Mouse (Mus musculus): ENCODE measurements around the gene Slc3a1. TPM values are rescaled to one million over a fixed set of nuclear protein-coding genes. Genes with fewer than 3 reads are reported as not detected.

The Slc3a1 gene
- polyA plus RNA-seq, 1 experiment from 2014 or later = 0.31 TPM

DNA sequence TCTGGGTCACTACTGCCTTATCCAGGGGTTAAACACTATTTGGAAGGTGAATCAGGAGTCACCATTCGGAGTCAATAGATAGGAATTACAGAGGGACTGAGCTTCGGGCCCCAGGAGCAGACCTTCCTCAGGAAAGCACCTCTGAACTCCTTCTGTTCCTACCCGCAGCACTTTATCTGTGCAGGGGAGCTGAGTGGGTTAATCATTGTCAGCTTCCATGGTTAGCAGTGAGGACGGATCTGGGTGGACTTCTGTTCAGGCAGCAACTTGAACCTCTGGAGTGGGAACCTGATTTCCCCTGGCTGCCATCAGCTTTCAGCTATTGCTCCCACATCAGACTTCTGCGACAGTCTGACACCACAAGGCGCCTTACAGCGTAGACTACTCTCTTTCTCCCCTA is 12.7 kb downstream of the Slc3a1 start:
- Histone ChIP-seq H3K27ac (replicated peaks) (no peak overlapping the region), H3K4me3 (no peak overlapping the region), H3K9ac (no peak overlapping the region), H3K27me3 (no peaks in the 10 kb centered on the region), H3K4me2 (no peak overlapping the region), H3K9me3 (no peaks in the 10 kb centered on the region), H3K4me1 (replicated peaks) (no peaks in the 10 kb centered on the region), H3K36me3 (no peaks in the 10 kb centered on the region)
- ATAC-seq (ENCODE audit: low read depth) = no peak
- WGBS = 76% methylated on average over 7 of the region's 7 CpGs

DNA sequence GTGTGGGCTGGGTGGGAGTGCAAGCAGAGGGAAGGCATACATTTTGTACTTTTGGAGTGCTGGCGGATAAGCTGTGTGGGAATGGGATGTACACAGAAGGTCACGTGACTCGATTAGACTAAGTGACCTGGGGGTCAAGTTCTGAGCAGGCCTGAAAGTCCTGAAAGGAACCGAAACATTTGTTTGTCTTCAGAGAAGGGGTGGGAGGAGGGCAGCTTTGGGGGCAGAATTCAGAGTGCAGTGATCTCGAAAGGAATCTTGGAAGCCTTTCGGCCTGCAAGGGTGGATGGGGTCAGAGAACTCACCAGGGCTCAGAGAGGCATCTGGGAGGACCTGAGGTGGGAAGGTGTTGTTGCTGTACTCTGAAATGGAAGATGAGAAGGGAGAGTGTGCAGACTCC is 14.2 kb downstream of the Slc3a1 start:
- no peaks in the 10 kb centered on the region for H3K4me1 ChIP-seq (replicated peaks)
- H3K27me3 ChIP-seq = no peaks in the 10 kb centered on the region
- no peaks in the 10 kb centered on the region for H3K9me3 ChIP-seq
- no peak overlapping the region for H3K9ac ChIP-seq
- ATAC-seq (ENCODE audit: low read depth) = no peak
- no peak overlapping the region for H3K4me2 ChIP-seq
- 74% methylated on average over 6 of the region's 6 CpGs for WGBS
- H3K4me3 ChIP-seq = no peak overlapping the region
- H3K36me3 ChIP-seq = no peaks in the 10 kb centered on the region
- no peak overlapping the region for H3K27ac ChIP-seq (replicated peaks)

DNA sequence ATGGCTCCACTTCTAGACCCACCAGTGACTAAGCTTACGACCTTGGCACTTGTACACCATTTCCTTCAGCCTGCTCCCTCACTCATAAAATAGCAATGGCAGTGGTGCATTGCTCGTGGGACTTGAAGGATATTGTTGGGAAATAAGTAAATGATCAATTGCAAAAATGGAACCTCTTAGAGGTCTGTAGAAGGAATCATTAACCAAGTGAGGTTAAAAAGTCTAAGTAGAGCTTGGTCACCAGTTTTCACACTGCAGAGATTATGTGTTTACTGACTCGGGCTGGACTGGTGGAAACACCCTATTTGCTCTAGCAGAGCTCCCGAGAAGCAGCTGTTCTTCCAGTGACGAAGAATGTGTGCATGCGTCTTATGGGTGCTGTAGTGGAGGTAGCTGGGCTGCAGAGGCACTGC is 15.2 kb downstream of the Slc3a1 start:
- Histone ChIP-seq H3K27me3 (no peaks in the 10 kb centered on the region), H3K27ac (replicated peaks) (no peak overlapping the region), H3K9me3 (no peaks in the 10 kb centered on the region), H3K4me3 (no peak overlapping the region), H3K4me2 (no peak overlapping the region), H3K4me1 (replicated peaks) (no peaks in the 10 kb centered on the region), H3K36me3 (no peaks in the 10 kb centered on the region), H3K9ac (no peak overlapping the region)
- WGBS = 86% methylated on average over 6 of the region's 6 CpGs
- no peak for ATAC-seq (ENCODE audit: low read depth)

DNA sequence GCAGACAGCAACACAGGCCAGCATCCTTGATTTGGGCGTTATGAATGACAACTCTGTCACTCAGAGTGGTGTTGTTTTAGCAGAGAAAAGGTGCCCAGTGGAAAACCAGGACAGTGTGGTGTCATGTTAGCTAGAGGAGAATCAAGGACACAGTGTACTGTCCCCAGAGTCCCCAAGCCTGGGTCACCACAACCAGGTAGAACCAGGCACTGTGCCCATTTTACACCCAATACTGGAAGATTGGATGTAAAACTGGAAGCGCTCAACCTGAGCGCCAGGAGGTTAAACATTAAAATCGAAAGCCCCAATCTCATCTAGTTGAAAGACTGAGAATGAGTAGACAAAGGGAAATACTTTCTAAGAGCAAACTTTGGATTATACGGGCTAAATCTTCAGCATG is 16.3 kb downstream of the Slc3a1 start:
- no peaks in the 10 kb centered on the region for H3K9me3 ChIP-seq
- no peak overlapping the region for H3K4me3 ChIP-seq
- ATAC-seq (ENCODE audit: low read depth) = no peak
- H3K4me2 ChIP-seq = no peak overlapping the region
- H3K27ac ChIP-seq (replicated peaks) = no peak overlapping the region
- 94% methylated on average over 5 of the region's 5 CpGs for WGBS
- no peaks in the 10 kb centered on the region for H3K36me3 ChIP-seq
- H3K9ac ChIP-seq = no peak overlapping the region
- no peaks in the 10 kb centered on the region for H3K27me3 ChIP-seq
- no peaks in the 10 kb centered on the region for H3K4me1 ChIP-seq (replicated peaks)

DNA sequence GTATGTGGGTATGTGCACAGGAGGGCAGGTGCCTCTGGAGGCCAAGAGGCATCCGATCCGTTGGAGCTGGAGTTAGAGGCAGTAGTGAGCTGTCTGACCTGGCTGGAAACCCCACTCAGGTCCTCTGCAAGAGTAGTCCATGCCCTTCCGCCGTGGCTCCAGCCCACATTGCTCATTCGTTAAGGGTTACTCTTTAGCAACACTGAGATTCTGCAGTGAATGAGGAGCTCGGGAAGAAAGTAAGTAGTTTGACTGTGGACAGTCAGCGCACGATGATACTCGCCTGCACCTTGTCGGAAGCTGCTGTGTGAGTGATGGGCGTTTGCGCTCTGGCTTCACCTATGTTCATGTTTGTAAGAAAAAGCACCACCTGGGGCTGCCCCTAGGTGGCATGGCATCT is 17.0 kb downstream of the Slc3a1 start:
- WGBS = 90% methylated on average over 12 of the region's 12 CpGs
- Histone ChIP-seq H3K36me3 (no peaks in the 10 kb centered on the region), H3K9me3 (no peaks in the 10 kb centered on the region), H3K4me3 (no peak overlapping the region), H3K27me3 (no peaks in the 10 kb centered on the region), H3K27ac (replicated peaks) (no peak overlapping the region), H3K9ac (no peak overlapping the region), H3K4me1 (replicated peaks) (no peaks in the 10 kb centered on the region), H3K4me2 (no peak overlapping the region)
- no peak for ATAC-seq (ENCODE audit: low read depth)

DNA sequence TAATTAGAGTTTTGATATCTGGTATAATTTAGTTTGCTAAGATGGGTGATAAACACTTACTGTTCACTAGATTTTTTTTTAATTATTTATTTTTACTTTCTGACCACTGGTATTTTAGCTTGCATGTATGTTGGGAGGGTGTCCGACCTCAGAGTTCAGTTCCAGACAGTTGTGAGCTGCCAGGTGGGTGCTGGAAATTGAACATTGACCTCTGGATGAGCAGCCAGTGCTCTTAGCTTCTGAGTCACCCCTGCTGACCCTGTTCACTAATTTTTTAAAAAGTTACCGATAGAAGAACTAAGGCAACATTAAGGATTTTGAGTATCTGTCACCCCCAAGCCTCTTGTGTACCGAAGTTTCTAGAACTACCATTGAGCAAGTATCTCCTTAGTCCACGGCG is 20.2 kb downstream of the Slc3a1 start:
- H3K9me3 ChIP-seq = no peaks in the 10 kb centered on the region
- H3K9ac ChIP-seq = no peak overlapping the region
- H3K4me2 ChIP-seq = no peak overlapping the region
- WGBS = 94% methylated on average over 5 of the region's 5 CpGs
- H3K27ac ChIP-seq (replicated peaks) = no peak overlapping the region
- no peak for ATAC-seq (ENCODE audit: low read depth)
- H3K36me3 ChIP-seq = no peaks in the 10 kb centered on the region
- H3K27me3 ChIP-seq = no peaks in the 10 kb centered on the region
- H3K4me1 ChIP-seq (replicated peaks) = no peaks in the 10 kb centered on the region
- H3K4me3 ChIP-seq = no peak overlapping the region

DNA sequence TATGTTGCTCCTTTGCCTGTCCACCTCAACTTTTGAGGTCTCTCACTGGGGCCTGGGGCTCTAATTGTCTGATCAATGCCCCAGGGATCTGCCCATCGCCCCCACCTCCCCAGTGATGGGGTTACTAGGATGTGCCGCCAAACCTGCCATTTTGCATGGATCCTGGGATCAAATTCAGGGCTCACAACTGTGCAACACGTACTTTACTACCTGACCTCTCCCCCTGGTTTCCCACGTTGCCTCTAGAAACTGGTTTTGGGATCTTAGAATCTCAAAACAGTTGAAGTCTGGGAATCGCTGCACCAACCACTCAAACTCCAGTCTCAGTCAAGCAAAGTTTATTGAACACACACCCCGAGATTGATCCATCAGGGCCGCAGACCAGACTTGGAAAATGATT is 30.1 kb downstream of the Slc3a1 start:
- Histone ChIP-seq H3K4me1 (replicated peaks) (no peaks in the 10 kb centered on the region), H3K9me3 (no peaks in the 10 kb centered on the region), H3K4me2 (no peak overlapping the region), H3K27ac (replicated peaks) (no peak overlapping the region), H3K4me3 (no peak overlapping the region), H3K9ac (no peak overlapping the region), H3K36me3 (peaks cover 15% of the 10 kb centered on the region), H3K27me3 (no peaks in the 10 kb centered on the region)
- 91% methylated on average over 7 of the region's 7 CpGs for WGBS
- ATAC-seq (ENCODE audit: low read depth) = no peak

DNA sequence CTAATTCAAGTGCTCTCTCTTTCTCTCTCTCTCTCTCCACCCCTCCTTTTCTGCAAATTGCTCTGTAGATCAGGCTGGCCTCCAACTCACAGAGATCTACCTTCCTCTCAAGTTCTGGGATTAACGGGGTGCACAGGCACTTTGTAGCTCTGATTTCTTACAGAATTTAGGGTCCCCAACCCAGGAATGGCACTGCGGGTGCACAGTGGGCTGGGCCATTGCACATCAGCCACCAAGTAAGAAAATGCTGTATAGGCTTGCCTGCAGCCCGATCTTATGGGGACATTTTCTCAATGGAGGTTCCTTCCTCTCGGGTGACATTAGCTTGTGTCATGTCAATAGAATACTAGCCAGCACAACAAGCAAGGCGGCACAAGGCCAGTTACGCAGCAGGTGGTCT is 31.0 kb downstream of the Slc3a1 start:
- Histone ChIP-seq H3K9me3 (no peaks in the 10 kb centered on the region), H3K36me3 (peaks cover 24% of the 10 kb centered on the region), H3K4me2 (no peak overlapping the region), H3K4me3 (no peak overlapping the region), H3K4me1 (replicated peaks) (no peaks in the 10 kb centered on the region), H3K27me3 (no peaks in the 10 kb centered on the region), H3K27ac (replicated peaks) (no peak overlapping the region), H3K9ac (no peak overlapping the region)
- ATAC-seq (ENCODE audit: low read depth) = no peak
- WGBS = 89% methylated on average over 6 of the region's 6 CpGs

DNA sequence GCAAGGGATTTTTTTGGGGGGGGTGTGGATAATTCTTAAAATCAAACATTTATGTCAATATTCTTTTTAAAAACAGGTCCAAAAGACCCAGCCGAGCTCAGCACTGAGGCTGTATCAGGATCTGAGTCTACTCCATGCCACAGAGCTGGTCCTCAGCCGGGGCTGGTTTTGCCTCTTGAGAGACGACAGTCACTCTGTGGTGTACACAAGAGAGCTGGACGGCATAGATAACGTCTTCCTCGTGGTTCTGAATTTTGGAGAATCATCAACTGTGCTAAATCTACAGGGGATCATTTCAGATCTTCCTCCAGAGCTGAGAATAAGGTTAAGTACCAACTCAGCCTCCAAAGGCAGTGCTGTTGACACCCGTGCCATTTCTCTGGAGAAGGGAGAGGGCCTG is 35.4 kb downstream of the Slc3a1 start:
- ATAC-seq (ENCODE audit: low read depth) = no peak
- 94% methylated on average over 7 of the region's 7 CpGs for WGBS
- Histone ChIP-seq H3K4me1 (replicated peaks) (no peaks in the 10 kb centered on the region), H3K36me3 (peaks cover 66% of the 10 kb centered on the region), H3K27me3 (no peaks in the 10 kb centered on the region), H3K4me2 (no peak overlapping the region), H3K9ac (no peak overlapping the region), H3K27ac (replicated peaks) (no peak overlapping the region), H3K9me3 (no peaks in the 10 kb centered on the region), H3K4me3 (no peak overlapping the region)

DNA sequence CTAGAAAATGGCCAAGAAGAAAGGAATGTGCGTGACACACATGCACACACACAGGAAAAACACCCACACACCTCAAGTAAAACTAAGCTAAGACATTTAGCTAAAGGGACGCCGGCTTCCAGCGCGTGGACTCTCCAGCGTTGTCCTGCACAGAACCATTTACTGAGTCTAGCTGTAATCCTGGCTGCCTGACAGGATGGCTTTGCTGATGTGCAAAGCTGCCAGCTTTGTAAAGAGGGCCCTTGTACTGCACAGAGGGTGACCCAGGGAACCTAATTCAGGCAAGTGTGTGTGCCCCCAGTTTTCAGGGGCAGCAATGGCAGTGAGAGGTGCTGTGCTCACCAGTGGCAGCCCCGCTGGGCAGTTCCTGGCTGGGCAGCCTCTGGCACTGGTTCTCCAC is 39.2 kb downstream of the Slc3a1 start:
- peaks cover 95% of the 10 kb centered on the region for H3K36me3 ChIP-seq
- H3K4me2 ChIP-seq = no peak overlapping the region
- H3K4me3 ChIP-seq = no peak overlapping the region
- 94% methylated on average over 7 of the region's 7 CpGs for WGBS
- ATAC-seq (ENCODE audit: low read depth) = no peak
- H3K9me3 ChIP-seq = no peaks in the 10 kb centered on the region
- H3K27me3 ChIP-seq = no peaks in the 10 kb centered on the region
- no peak overlapping the region for H3K27ac ChIP-seq (replicated peaks)
- H3K9ac ChIP-seq = no peak overlapping the region
- peaks cover 6% of the 10 kb centered on the region for H3K4me1 ChIP-seq (replicated peaks)

DNA sequence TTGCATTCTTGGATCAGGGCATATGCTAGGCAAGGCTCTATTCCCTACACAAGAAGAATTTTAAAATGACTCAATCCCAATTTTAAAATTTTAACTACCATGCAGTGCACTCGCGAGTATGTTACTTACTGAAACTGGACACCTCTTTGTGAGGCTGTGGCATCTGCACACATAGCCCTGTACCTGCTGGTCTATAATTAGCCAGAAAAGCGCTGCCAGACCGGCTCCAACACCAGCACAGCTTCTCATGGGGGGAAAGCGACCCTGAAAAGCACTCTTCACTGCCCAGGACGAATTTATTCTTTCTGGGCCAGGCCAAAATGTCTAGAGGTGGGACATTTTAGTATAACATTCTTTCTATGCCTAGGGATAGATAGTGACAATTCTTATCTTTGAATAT is 42.5 kb downstream of the Slc3a1 start:
- Histone ChIP-seq H3K36me3 (peaks cover 79% of the 10 kb centered on the region), H3K27ac (replicated peaks) (no peak overlapping the region), H3K9ac (no peak overlapping the region), H3K4me1 (replicated peaks) (peaks cover 16% of the 10 kb centered on the region), H3K9me3 (no peaks in the 10 kb centered on the region), H3K4me2 (no peak overlapping the region), H3K27me3 (no peaks in the 10 kb centered on the region), H3K4me3 (no peak overlapping the region)
- no peak for ATAC-seq (ENCODE audit: low read depth)
- WGBS = 92% methylated on average over 6 of the region's 6 CpGs

DNA sequence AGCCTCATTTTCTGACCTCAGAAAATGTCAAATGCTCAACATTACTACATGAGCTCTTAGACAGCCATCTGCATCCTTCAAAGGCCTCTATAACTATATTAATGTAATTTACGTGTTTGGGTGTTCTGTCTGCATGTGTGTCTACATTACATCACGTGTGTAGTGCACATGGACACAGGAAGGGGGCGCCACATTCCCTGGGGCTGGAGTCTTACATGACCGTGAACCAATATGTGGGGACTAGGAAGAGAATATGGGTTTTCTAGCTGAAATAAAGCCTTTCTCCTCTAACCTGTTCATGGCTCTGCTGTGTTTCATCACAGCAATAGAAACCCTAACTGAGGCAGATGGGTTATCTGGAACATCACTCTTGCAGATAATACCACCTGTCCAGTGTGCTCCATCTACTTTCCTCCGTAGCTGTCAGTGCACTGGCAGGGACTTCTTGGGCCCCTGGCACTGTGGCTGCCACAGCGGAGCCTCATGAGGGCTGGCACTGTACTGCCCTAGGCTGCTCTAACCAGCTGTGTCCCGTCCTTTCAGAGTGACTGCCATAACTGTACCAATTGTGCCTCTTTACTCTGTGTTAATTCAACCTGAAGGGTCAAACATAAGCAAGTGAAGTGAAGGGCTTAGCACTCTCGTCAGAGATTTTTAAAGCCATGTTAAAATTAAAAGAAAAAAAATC is 43.1 kb downstream of the Slc3a1 start:
- WGBS = 74% methylated on average over 8 of the region's 8 CpGs
- no peak overlapping the region for H3K9ac ChIP-seq
- H3K36me3 ChIP-seq = peaks cover 79% of the 10 kb centered on the region
- H3K4me1 ChIP-seq (replicated peaks) = peaks cover 16% of the 10 kb centered on the region
- H3K27me3 ChIP-seq = no peaks in the 10 kb centered on the region
- ATAC-seq (ENCODE audit: low read depth) = peak; percentile 55; the same call in 1 of the 2 replicates
- H3K4me2 ChIP-seq = no peak overlapping the region
- no peak overlapping the region for H3K27ac ChIP-seq (replicated peaks)
- H3K9me3 ChIP-seq = no peaks in the 10 kb centered on the region
- H3K4me3 ChIP-seq = no peak overlapping the region

DNA sequence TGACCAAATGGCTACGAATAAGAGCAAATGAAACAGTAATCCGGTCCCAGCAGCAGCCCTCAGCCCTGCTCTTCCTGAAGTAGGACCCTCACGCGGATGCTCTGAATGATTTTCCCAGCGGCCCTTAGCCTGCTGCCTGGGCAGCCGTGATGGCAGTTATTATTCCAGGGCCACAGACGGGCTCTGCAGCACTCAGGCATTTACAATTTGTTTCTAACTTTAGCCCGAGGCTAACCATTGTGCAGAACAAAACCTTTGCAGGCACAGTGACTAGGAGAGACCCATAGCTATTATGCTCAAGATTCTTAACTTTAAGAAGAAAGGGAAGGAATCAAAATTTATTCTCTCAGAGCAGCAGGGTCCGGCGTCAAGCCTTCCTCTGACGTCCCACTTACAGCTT is 44.2 kb downstream of the Slc3a1 start:
- H3K9ac ChIP-seq = 0 out of 2 replicates have a peak overlapping the region, but pooled peaks have one; percentile 14
- 21% methylated on average over 11 of the region's 11 CpGs for WGBS
- H3K4me2 ChIP-seq = peak overlapping the region; percentile 19

More for the DNA sequence above, 44.2 kb downstream of the Slc3a1 start:
- peak overlapping the region; percentile 46 for H3K27ac ChIP-seq (replicated peaks)
- no peaks in the 10 kb centered on the region for H3K9me3 ChIP-seq
- peak; percentile 52; the same call in 1 of the 2 replicates for ATAC-seq (ENCODE audit: low read depth)
- H3K4me1 ChIP-seq (replicated peaks) = peaks cover 16% of the 10 kb centered on the region
- peaks cover 79% of the 10 kb centered on the region for H3K36me3 ChIP-seq
- no peaks in the 10 kb centered on the region for H3K27me3 ChIP-seq
- H3K4me3 ChIP-seq = no peak overlapping the region

Data from neural tube, embryonic 13.5 days (tissue).